Mouse (Mus musculus) gastrocnemius, adult 8-10 months (tissue): ENCODE data around the gene Ncbp1. TPM values are rescaled to one million over a fixed set of nuclear protein-coding genes. Genes with fewer than 3 reads are reported as not detected.

Experiments used
- DNase-seq, 2 experiments: peaks; one replicate each; pipeline ENCODE4 v3.0.0; 2022; ENCODE audit warnings: low spot score in 2 of 2
- total RNA-seq, 4 experiments: library from RNA; stranded (reverse); gene quantifications; 2 replicates each; pipeline ENCODE4 v1.2.4; 2022

The Ncbp1 gene
- total RNA-seq, 4 experiments from 2014 or later: 11.7 to 16.9 (median 13.2) TPM

DNA sequence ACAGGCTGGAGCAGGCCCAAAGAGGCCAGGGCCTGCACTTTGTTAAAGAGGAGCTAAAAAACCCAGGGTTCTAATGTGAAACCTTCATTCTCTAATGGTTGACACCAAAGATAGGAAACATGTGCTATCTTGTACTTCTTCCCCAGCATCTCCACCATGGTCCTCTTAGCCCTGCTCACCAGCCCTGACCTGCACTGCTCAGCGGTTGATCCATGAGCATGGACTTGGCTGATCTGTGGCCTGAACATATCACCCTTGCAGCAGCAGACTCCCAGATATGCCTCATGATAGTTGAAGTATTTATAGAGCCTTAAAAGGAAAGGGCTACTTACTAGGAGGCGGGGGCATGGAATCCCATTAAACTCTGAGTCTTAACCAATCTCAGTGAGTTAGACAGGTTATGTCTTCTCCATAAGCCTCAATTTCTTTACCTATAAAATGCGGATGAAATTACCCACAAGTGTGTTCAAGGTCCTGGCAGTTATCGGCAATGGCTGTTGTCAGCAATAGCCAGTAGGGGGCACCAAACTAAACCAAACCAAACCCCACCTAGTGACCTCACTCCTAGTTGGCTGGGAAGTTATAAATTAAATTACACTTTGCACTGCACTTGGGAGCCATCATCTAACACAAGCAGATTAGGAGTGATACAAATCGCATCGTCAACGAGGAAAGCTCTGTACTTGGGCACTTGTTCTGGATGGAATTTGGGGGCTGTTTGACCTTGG, 63.6 kb downstream of the Ncbp1 start:
- DNase-seq: peak; percentile 9 to 33

GRCm38 (mm10) chr4:46202562-46203126, 64.2 kb downstream of the Ncbp1 start:
- DNase-seq: no peak

DNA sequence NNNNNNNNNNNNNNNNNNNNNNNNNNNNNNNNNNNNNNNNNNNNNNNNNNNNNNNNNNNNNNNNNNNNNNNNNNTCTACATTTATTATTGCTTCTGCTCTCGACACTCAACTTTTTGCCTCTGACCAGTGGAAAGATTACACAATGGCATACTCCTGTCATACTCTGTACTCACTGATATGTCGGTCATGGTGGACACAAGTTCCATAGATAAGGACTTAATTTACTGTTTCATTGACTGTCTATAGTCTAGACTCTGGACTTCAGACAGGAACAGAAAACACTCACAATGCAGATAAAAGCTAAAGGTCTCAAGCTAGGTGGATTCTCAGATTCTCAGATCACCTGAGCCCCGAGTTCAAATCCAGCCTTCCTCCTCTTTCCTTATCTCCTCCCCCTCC, 82.7 kb downstream of the Ncbp1 start:
- no peak for DNase-seq

Other genes with a start within 250 kb of the Ncbp1 start
- gene Ccdc180, start 248.3 kb upstream of the Ncbp1 start, total RNA-seq: not detected
- 10 to 100 TPM in 2 of 4 experiments, 1 to 10 TPM in 2; 8.7 to 12.7 (median 9.5) TPM for gene Tdrd7, start 173.3 kb upstream of the Ncbp1 start, total RNA-seq
- gene Tmod1, start 99.7 kb upstream of the Ncbp1 start, total RNA-seq: 100 to 1,000 TPM; 175 to 195 (median 187) TPM
- gene Tstd2, start 81 bp downstream of the Ncbp1 start, total RNA-seq: 10 to 100 TPM in 1 of 4 experiments, 1 to 10 TPM in 3; 8.4 to 11.9 (median 9.2) TPM
- 1 to 10 TPM; 4.9 to 8.6 (median 6.7) TPM for gene Xpa, start 57.7 kb downstream of the Ncbp1 start, total RNA-seq
- not detected for gene Foxe1, start 205.0 kb downstream of the Ncbp1 start, total RNA-seq